Mouse (Mus musculus): ENCODE measurements at regions not wholly inside any gene's neighbourhood (a gene's known extent, or its start where the extent isn't known, plus 50 kb on each side); places are given as distances from the start of the nearest gene placed in this dataset.
A peak's percentile ranks its signal among the peaks of the same experiment; 100 is the strongest.

DNA sequence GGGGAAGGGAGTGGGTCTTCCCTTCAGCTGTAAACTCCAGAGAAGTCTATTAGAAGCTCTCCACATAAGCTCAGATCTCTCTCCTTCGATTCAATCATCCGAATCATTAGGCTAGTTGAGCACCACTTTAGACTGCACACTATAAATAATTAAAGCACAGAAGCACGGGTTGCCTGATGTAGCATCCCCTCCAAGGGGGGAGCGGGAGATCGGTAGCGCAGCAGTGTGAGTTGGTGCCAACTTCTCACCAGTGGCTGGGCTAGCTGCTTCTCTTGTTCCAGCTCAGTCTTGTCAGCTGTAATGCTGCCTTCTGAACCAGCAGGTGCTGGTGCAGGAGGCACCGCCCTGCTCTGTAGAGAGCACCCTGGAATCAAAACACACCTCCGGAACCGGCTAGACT lies 78.6 kb downstream of the A830031A19Rik start:
- DNase-seq = no peak

- no peak for DNase-seq
These were observed 80.7 kb downstream of the A830031A19Rik start for GRCm38 (mm10) chr11:23994160-23994559.

- no peak for DNase-seq
These were observed 87.1 kb downstream of the A830031A19Rik start for GRCm38 (mm10) chr11:23987532-23988450.

- DNase-seq = no peak
These were observed 89.6 kb downstream of the A830031A19Rik start for GRCm38 (mm10) chr11:23985231-23985630.

DNA sequence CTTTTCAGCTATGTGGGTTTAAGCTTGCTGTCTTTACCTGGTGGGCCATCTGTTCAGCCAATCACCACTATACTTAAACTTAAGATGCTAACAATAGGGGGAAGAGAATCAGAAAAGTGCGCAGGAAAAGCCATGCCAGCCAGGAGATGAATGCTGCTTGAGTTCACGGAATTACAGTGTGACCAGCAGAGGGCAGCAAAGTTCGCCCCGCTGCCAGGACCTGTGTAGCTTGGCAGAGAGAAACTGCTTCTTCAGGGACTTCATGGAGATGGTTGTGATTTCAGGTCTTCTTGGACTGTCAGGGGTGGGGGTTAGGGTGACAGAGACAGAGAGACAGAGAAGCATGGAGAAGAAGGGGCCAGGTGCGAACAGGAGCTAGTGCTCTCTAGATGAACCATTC lies 84.3 kb upstream of the Papolg start:
- DNase-seq = peak; percentile 78 to 83

DNA sequence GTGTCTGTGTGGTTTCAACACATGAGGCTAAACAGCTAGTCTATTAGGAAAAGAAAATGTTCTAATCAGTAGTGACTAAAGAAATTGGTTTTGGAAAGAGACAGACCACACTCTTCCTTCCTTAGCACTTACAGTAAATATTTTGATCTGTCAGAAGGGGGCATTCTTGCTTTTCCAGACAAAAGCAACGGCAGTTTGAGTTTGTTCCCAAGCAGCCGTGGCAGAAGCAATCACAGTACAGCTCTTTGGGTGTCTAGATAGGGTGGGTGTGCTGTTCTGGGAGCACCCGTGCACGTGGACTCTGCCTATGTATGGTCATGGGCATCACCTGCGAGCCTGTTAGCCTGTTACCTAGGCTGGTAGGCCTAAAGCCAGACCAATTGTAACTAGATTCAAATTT lies 83.2 kb upstream of the Papolg start:
- DNase-seq = no peak

- no peak for DNase-seq
These were observed 82.0 kb upstream of the Papolg start for GRCm38 (mm10) chr11:23977096-23977495.

GRCm38 (mm10) chr11:23954323-23954722 lies 59.3 kb upstream of the Papolg start:
- no peak for DNase-seq

DNA sequence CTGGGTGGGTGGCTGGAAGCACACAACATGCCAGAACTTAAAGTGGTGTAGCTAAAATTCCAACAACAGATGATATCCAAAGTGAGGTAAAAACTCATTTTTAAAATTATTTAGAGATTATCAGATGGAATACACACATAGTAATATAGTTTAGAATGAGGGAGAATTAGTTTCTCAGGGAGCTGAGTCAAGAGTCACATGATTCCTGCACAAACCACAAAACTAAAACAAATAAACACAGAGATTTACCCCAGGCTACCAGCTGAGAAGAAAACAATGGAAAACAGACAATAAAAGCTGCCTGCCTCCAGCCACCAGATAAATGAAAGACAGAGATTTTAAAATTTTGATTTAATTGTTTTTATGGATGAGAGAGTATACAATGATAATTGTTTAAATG lies 50.9 kb upstream of the Papolg start:
- no peak for DNase-seq
